Comparison of ENCODE assay signal across 8 mouse cellular contexts in genomic region chr17:25115664-25116432, GRCm38 (mm10). TPM values are rescaled to one million over a fixed set of nuclear protein-coding genes. Genes with fewer than 3 reads are reported as not detected.
A peak's percentile ranks its signal among the peaks of the same experiment; 100 is the strongest.
DNase-seq lines count a peak whose midpoint lies in the region; ATAC-seq lines count a peak whose summit lies in the region.

Gene Telo2, minus strand, starts transcription at chr17:25115967.

- peaks cover 12% of the 10 kb centered on the region for H3K4me1 ChIP-seq in hindbrain, embryonic 16.5 days (ENCODE audit: control insufficient read depth, insufficient read depth, low read depth, low read length)

- H3K27me3 ChIP-seq in hindbrain, embryonic 16.5 days (replicated peaks; ENCODE audit: control insufficient read depth, insufficient read depth, low read length), result no peaks in the 10 kb centered on the region

- DNase-seq in T-cell, adult 2 months (ENCODE audit: low spot score), result peak; percentile 88
- DNase-seq in cerebellum, postnatal 36 days, result peak; percentile 93 to 94
- DNase-seq in gastrocnemius, adult 18-20 months (ENCODE audit: low spot score), result peak; percentile 97
- DNase-seq in left cerebral cortex, adult 18-20 months (ENCODE audit: low spot score in 2 of 2), result peak; percentile 93 to 94
- DNase-seq in right cerebral cortex, adult 18-20 months, result peak; percentile 92
- DNase-seq in urinary bladder, postnatal 10 days (ENCODE audit: low spot score), result peak; percentile 78

- no peaks in the 10 kb centered on the region for H3K9me3 ChIP-seq in hindbrain, embryonic 16.5 days (ENCODE audit: control insufficient read depth, low read length)

- 0 out of 2 replicates have a peak, but pooled peaks cover 3% of the 10 kb centered on the region for H3K36me3 ChIP-seq in hindbrain, embryonic 16.5 days (ENCODE audit: control insufficient read depth, insufficient read depth, low read length)
- no peaks in the 10 kb centered on the region for H3K36me3 ChIP-seq in macrophage (ENCODE audit: inconsistent target)

- ATAC-seq in hindbrain, embryonic 16.5 days, result peak; percentile 96

- H3K9ac ChIP-seq in hindbrain, embryonic 16.5 days (ENCODE audit: low read depth, low read length), result peak within 1 kb of the TSS; percentile 78

- peak within 1 kb of the TSS; percentile 69 for H3K4me3 ChIP-seq in hindbrain, embryonic 16.5 days (ENCODE audit: low read length)
- H3K4me3 ChIP-seq in macrophage (ENCODE audit: inconsistent target), result peak within 1 kb of the TSS; percentile 56

- WGBS in hindbrain, embryonic 16.5 days, result 3% methylated on average over 40 of the region's 40 CpGs
- WGBS in macrophage (ENCODE audit: missing documents), result 11% methylated on average over 30 of the region's 40 CpGs

- peak within 1 kb of the TSS; percentile 97 for H3K4me2 ChIP-seq in hindbrain, embryonic 16.5 days (ENCODE audit: low read length)

- peak within 1 kb of the TSS; percentile 91 for H3K27ac ChIP-seq in hindbrain, embryonic 16.5 days (ENCODE audit: low read depth, low read length)
- H3K27ac ChIP-seq in macrophage, result peak within 1 kb of the TSS; percentile 83

- H3K79me2 ChIP-seq in macrophage (ENCODE audit: inconsistent target), result no peaks in the 10 kb centered on the region

RNA-seq across cellular contexts. Expression of gene Telo2, which starts in this region (rescaled TPM):
- total RNA-seq in gastrocnemius, adult 18-20 months (2021), result 1 to 10 TPM; 4.0 to 6.0 TPM
- polyA plus RNA-seq in hindbrain, embryonic 16.5 days (2015; fragmentation: Nextera tagmentation; extraction: Ambion mirVana), result 54.6 and 60.8 TPM in 2 replicates
- 10 to 100 TPM; 28.4 to 34.4 TPM for total RNA-seq in left cerebral cortex, adult 18-20 months (2021)
- total RNA-seq in macrophage (2018; cell fraction: chromatin; rRNA removed), result 10 to 100 TPM in 24 of 26 experiments, 1 to 10 TPM in 2; 6.5 to 63.2 (median 28.4) TPM
- total RNA-seq in macrophage (2018; cell fraction: cytosol; rRNA removed), result 10 to 100 TPM in 2 of 26 experiments, 1 to 10 TPM in 24; 3.2 to 11.2 (median 6.9) TPM
- 10 to 100 TPM in 23 of 26 experiments, 1 to 10 TPM in 3; 6.2 to 63.6 (median 17.4) TPM for total RNA-seq in macrophage (2018; cell fraction: nucleus; rRNA removed)
- polyA plus RNA-seq in macrophage (2018), result 3.5 to 12.8 TPM (median 7.7 TPM) in 3 replicates

Comparison
In these comparisons a context has a peak if more than half of its experiments do, and no peak if none do; other contexts are left out.
1. Peak in every context shown above with its lines: DNase-seq, ATAC-seq, H3K4me3 ChIP-seq and H3K27ac ChIP-seq.
2. RNA of gene Telo2 (total RNA-seq): 28.4 to 34.4 TPM in left cerebral cortex, adult 18-20 months; 4.0 to 6.0 TPM in gastrocnemius, adult 18-20 months; every median in the first group is over 4 times any median in the second.